Mouse (Mus musculus) spleen, adult 18-20 months (tissue): Measurements from ENCODE around the gene Pde6d.
"Not testable (repeated sequence)": the region's sequence is repeated elsewhere in the genome, so short reads cannot be mapped to it uniquely, and the experiment has no call there.

Experiments
- DNase-seq, 2 experiments: peaks; one replicate each; pipeline ENCODE4 v3.0.0; 2022; ENCODE audit warnings: mixed read lengths in 2 of 2

The Pde6d gene

DNA sequence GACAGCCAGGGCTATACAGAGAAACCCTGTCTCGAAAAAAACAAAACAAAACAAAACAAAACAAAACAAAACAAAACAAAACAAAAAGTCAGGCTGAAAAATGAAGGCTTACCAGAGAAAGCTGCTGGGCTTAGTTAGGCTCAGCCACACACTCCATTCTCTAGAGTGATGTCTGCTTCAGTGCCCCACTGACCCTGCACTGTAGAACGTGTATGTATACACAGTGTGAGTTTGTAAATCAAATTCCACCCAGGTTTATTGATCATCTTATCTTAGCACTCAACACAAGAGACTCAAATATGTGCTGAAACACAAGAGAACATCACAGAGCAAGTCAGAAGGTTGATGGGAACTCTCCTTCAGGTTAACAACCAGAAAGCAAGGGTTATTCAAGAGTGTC is 14.0 kb downstream of the Pde6d start:
- DNase-seq = no peak

DNA sequence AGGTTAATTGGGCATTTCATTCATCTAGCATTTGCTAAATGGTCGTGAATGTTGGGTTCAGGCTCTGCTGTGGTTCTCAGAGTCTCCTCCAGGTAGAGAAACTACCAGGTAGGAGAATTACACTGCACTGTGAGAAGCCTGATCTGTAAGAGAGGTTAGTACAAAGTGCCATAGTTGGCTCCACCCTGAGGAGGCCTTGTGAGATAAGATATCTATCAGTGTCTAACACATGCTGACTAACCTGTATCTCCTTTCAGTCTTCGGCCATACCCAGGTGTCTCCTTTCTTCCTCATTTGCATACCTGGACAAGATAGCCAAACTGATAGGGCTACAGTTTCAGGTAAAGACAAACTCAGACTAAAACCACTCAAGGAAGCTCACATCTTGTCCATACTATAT is 19.8 kb downstream of the Pde6d start:
- DNase-seq = no peak

DNA sequence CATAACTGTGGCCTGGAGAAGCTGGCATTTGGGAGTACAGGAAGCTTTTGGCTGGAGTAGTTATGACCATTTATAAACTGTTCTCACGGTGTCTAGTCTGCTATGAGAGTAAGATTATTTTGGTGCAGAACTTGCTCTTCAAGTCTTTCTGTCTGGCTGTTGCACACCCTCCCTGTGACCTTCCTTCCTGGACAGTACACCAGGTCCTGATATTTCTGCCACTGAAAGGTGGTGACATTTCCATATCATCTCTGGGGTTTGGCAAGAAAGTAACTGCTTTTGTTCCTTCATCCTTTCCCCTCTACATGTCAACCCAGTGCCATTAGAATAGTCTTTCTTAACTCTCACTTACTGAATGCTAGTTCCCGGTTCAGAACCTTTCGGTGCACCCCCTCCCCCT is 23.2 kb downstream of the Pde6d start:
- no peak for DNase-seq

DNA sequence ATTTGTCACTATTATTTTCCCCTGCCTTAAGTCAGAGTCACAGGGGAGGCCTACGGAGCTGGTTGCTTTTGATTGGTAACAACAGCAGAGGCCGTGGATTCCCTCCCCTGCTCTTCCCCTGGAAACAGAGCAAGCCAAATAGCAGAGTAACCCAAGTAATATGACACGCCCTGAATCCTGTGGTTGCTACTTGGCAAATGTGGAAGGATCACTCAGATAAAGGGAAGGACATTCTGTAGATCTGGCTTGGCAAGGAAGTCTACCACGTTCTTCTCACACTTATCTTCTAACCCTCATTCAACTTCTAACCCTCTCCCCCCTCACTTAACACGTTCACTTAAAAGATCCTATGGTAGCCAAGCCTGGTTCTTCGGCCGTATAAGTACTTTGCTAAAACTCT is 24.6 kb downstream of the Pde6d start:
- DNase-seq = no peak

DNA sequence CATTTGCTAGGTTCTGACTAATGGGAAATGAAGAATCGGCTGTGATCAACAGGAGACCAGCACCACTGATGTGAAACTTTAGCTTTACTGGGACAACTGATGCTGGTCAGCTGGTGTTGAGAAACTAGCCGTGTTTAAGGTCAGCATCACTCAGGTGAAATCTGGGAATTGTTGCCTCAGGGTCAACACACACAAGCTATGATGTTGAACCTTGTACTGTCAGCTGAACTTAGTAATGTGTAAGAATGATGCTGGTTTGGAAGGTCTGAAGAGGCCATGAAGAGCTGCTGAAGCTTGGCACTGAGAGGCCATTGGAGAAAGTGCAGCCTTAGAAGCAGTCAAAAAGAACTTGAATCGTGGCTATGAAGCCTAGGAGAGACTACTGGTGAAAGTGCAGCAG is 26.8 kb downstream of the Pde6d start:
- no peak for DNase-seq

DNA sequence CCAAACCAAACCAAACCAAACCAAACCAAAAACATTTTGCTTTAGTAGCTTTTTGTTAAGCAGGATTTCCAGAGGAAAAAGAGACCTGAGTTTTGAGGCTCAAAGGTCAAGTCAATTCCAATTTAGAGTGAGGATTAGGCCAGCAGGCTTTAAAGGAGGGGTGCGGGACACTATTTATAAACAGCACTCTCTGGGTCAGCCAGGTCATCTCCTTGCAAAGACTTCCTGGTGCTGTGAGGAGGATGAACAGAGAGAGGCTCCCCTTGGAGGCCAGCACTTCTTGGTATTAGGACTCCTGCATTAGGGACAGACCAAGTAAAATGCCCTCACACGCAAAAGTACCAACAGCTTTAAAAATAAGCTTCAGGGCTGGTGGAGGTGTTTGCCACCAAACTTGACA is 30.6 kb downstream of the Pde6d start:
- DNase-seq = no peak

DNA sequence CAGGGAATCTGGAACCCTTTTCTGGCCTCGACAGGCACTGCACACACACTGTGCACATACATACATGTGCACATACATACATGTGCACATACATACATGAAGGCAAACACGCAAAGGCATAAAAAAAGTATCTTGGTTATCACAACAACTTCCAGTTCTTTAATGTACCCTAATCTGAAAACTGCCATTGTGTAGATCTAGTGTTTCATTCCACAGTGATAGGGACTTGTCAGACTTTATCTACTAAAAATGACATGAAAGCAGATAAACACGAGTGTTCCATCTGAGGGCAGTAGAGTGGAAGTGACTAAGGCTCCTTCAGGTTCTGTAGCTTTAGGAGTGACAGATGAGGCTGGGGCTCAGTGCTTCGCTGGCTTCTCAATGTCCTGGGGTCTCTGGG is 31.1 kb downstream of the Pde6d start:
- DNase-seq = no peak

DNA sequence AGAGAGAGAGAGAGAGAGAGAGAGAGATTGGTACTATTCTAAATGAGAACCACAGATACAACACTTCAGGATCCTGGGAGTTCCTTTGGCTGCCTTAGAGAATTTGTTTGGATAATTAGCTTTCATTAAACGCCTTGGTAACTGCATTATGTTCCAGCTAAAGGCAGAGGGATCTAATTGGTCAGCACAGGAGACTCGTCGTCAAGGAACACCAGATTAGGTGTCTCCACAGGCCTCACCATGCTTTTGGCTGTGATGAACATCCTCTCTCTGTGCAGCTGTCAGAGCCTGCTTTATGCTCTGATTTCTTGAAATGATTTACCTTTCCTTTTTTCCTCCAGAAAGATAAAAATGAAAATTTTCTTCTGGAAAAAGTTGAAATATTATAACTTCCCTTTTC is 35.6 kb downstream of the Pde6d start:
- DNase-seq = no peak

DNA sequence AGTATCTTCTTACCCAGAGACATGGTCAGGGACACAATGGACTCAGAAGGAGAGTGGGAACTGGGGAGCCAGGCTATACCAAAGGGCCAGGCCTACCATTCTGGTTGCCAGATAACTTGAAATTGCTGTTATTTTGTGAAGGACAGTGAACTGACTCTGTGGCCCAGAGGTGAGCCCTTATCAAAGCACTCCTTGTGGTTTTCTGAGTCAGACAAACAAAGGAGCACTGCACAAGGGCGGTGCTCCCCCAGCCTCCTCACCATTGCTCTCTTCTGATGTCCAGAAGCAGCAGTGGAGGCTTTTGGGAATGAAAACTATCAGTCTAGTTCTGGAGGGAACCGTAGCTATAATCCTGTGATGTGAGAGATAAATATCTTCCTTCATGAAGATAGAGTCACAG is 39.8 kb downstream of the Pde6d start:
- no peak for DNase-seq

DNA sequence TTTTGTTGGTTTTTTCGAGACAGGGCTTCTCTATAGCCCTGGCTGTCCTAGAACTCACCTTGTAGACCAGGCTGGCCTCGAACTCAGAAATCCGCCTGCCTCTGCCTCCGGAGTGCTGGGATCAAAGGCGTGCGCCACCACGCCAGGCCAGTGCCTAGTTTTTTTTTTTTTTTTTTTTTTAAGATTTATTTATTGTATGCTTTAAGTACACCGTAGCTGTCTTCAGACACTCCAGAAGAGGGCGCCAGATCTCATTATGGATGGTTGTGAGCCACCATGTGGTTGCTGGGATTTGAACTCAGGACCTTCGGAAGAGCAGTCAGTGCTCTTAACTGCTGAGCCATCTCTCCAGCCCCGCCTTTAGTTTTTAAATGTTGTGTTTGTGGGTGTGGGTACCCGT is 42.8 kb downstream of the Pde6d start:
- DNase-seq = not testable (repeated sequence)

DNA sequence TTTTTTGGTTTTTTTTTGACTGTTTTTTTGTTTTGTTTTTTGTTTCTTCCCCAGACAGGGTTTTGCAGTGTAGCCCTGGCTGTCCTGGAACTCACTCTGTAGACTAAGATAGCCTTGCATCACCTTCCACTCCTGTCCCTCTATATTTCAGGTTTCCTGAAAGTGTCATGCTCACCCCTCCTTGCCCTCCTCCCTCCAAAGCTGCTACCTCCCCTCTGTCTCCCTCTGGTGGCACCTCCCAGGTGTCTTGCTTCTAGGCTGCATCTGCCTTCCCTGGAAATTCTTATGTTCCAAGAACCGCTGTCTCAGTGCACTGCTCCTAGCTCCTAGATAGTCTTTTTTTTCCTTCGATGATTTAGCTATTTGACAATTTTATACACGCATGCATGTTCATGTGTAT is 44.0 kb downstream of the Pde6d start:
- DNase-seq = no peak

DNA sequence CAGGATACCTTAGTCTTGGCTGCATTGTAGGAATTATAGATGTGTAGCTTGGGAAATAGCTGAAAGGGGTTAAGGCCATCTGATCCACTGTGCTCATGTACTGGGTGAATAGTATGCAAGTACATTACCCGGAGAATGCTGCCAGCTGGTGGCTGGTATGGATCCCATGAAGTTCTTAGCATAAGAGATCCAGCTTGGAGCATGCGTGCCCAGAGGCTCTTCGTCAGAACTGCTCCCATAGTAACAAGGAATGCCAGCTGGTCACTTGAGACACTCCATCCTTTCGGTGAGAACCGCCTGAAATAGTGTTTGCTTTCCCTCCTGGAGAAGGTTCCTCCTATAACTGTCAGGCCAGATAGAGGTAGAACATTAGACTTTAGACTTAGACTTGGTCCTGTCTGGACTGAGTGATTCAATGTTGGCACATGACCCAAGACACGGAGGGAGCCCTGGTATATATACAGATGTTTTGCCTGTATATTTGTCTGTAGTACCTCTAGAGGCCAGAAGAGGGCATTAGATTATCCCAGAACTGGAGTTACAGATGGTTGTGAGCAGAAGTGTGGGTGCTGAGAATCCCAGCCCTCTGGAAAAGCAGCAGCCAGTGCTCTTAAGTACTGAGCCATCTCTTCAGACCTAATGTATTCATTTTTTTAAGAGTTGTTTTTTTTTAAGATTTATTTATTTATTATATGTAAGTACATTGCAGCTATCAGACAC is 48.9 kb downstream of the Pde6d start:
- no peak for DNase-seq

DNA sequence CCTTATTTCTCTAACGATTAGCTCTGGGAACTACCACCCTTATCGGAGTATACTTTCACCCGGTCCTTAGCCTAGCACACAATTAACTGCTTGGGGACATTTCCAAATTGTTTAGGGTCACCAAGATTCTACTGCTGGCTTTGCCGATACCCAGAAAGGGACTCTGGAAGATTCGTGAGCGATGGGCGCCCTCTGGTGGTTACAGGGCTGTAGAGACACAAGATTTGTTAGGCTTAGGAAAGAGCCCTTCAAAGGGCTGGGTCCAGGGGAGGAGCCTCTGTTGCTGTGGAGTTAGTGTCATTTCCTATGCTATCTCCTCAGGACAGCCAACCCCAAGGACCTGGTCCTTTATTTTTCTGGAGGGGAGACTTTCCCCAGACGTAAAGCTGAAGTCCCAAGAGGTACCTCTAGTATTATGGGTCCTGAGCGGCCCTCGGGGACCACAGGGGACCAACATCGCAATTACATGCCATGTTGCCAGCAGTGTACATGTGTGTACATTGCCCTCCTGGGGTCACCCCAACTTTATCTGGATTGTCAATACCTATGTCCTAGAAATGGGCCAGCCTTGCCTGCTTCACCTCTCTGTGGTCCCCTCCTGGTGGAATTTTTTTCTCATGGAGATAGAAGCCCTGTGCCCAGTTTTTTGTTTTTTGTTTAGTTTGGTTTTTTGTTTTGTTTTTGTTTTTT is 49.9 kb downstream of the Pde6d start:
- peak; percentile 84 to 94 for DNase-seq

DNA sequence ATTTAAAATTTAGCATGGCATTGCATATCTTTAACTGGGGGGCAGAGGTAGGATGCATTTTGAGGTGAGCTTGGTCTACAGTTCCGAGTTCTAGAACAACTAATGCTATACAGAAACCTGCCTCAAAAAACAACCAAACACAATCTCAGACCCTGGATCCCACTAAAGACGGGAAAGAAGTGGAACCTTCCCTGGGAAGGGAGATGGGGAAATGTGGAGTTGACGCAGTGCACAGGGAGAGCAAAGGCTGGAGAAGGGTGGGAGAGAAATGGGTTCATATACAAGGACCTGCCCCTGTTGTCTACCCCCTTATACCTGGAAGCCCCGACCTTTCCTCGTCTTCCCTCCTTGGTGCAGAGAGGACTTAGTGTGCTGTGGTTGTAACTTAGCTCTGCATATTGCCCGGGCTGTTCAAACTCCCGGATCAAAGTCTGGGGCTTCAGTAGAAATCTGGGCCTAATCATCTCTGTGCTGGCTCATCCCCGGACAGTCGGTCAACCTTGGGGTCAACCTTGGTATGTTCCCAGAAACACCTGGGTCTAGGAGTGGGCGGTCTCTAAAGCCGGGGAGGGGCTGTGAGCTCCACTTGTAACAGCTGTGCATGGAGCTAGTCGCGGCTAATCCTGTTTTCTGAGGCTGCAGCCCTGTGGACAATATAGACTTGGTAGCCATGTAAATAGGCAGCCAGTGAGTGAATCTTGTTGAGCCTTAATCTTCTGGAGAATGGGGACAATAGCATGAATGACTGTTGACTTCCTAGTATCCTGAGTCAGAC is 50.7 kb downstream of the Pde6d start:
- no peak for DNase-seq

DNA sequence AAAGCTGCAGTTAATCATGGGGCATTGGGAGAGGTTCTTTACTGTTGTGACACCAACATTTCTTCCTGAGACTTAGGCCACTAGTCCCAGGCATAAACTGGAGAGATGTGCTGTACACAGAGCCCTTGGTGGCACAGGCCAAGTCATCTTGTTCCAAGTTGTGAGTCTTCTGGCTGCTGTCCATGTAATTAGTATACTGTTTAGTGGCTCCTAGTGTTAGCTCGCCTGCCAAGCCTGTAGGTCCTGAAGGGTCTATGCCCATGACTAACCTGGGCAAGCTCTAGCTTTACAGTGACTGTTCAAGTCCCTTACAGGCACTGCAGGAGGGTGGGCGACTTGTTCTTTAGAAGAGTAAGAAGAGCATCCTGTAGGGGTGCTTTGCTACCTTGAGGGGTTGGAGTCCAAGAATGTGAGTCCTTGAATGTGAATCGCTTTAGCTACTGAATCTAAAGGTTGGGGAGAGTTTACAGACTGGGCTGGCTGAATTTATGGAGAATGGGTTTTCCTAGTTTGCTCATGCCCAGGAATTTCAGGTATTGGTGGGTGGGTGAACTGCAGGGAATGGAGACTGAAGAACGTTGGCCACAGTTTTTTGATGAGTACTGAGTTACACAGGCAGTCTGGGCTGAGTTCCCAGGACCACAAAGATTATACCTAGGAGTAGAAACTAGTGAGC is 51.4 kb downstream of the Pde6d start:
- DNase-seq = no peak

DNA sequence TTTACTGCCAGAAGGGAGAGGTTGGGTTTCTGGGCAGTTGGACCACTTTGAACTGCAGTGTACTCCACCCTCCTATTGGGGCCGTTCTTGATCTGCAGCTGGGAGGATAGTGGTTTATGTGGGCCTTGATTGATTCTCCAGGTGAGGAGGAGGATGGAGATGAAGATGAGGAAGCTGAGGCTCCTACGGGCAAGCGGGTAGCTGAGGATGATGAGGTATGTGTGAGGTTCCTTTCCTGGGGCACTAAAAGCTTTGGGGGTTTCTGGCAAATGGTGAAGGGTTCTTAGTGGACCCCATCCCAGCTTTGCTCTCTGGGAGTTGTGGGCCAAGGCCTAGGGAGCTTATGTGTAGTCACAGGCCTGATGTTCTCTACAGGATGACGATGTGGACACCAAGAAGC is 52.8 kb downstream of the Pde6d start:
- no peak for DNase-seq

DNA sequence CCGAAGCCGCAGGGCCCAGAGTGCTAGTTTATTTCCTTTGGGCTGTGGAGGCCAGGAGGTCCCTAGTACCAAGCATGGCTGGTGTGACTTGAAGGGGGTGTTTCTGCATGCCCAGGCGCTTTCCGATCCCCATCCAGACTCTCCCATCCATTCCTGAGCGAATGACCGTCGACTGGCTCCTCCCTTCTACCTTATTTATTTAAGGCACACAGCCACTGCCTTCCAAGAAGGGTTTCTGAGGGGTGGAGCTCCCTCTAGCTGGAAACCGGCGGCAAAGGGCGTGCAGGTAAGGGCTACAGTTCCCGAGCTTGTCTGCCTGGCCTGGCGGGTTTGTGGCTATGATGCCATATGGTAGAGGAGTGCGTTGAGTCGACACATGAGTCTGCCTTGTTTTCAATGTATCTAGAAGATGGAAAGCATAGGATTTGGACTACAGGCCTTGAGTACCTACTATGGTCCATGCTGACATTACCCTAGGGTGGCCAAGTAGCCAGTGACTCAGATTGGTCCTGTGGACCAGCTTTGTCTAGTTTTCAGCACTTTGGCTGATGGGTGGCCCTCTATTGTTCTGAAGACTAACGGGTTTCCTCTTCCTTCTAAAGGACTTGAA is 53.8 kb downstream of the Pde6d start:
- DNase-seq = peak; percentile 41 to 48

DNA sequence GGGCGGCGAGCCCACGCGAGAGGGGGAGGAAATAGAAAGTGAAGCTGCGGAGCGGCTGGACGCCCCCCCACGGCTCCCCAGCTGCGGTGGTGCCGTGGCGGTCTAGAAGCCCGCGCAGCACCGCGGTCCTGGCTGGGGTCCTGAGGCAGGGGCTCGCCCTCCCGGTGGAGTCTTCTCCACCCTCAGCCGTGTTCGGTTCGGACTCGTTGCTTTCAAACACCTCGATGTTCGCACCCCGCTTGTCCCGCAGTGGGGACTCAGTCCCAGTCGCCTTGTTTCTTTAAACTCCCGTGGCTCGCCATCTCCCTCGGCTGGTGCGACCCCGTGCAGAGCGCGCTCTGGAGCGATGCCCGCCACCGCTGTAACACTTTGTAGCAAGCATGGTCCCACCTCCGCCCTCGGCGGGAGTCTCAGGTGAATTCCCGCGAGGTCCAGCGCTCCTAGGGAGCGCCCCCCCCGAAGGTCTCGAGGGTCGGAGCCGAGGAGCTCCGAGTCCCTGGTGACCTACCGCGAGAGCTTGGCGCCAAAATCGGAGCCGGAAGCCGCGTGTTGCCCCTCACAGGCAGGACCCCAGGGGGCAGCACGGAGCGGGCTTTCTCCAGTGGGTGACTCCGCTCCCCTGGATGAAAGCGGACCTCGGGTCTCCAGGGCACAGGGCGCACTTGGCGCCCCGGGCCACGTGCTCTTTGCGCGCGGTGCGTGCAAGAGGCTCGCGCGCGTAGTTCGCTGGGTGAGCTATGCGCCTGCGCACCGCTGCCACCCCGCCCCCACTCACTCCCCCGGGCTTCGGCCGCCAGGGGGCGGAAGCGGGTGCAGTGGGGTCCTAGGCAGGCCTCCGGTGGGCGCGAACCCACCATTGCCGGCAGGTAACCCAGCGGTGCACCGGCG is 54.6 kb downstream of the Pde6d start:
- peak; percentile 85 to 97 for DNase-seq

DNA sequence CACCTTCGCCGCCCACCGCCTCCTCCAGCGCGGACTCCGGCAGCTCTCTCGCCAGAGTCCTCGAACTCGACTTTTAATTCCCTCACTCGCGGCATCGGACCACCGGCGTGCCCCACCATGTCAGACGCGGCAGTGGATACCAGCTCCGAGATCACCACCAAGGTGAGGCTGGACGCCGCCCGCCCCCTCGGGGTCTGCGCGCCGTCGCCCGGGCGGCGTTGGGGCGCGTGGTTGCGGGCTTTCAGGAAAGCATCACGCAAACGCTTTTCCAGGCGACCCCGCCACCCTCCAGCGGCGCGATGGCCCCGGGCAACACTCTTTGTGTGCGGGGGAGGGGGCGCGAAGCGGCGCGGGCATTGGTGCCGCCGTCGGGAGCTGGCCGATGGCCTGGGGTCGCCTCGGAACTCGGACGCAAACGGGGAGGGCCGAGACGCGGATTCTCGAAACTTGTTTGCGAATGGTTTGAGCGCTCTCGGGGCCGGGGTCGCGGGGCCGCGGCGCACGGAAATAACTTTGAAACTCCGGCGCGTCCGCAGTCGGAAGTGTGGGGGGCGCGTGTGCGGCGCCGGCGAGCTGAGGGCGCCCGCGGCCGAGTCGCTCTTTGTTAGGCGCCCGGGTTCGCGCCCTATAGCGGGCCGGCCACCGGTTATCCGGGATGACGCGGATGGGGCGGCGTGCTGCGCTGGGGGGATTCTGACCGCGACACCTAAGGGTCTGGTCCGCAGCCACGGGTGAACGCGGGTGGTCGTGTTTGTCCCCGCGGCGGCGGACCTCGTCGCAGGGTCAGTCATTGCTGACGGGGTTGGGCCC is 55.4 kb downstream of the Pde6d start:
- DNase-seq = peak in 1 of 2 experiments; percentile 59

DNA sequence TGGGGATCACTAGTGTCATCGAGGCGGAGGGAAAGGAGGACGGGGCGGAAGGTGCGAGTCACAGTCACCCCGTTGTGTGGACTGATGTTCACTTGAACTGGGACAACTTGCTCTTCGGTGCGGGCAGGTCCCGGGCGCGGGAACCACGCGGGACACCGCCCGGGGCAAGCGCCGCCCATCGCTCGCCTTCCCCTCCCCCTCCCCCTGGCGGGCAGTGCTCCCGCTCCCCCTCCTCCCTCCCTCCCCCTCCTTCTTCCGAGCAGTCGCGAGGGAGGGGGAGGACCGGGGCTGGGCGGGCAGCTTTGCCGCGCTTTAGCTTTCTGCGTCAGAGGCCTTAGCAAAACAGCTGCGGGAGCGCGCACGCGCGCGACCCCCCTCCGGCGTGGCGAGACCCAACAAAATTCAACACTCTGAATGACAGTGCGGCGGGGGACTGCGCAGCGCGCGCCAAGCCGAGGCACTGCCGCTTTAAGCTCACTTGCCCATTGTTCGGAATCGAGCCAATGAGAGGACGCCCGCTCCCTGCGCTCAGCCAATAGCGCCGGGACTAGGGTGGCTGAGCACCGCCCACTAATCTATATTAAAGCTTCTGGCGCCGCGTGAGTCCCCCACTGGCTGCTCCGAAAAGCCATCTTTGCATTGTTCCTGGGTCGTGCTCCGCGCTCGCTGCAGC is 56.2 kb downstream of the Pde6d start, which contains the start of gene Ptma:
TSS of gene Ptma (plus strand) at position 611 of the 673 bp plus-strand sequence.
- peak; percentile 95 to 99 for DNase-seq
